Mouse (Mus musculus) forebrain, postnatal 0 days (tissue): ENCODE data around the gene Kmt5a. TPM values are rescaled to one million over a fixed set of nuclear protein-coding genes. Genes with fewer than 3 reads are reported as not detected.

Experiments used
- ATAC-seq: fragments of 200-750 bp; cut with Nextera tagmentation; 2 replicates; pipeline ENCODE4 v1.8.0; 2017; ENCODE audit warnings: mild to moderate bottlenecking, moderate library complexity
- DNase-seq: peaks from one replicate; pipeline ENCODE4 v3.0.0-alpha.2; 2015
- H3K27ac ChIP-seq: fragments of 300-500 bp; sonication (generic); 2 replicates; pipeline ENCODE4 v1.5.1; 2014; ENCODE audit warnings: low read depth, mild to moderate bottlenecking, antibody characterized with exemption, low read length, moderate library complexity, mixed read lengths
- H3K27me3 ChIP-seq: fragments of 300-500 bp; sonication (generic); 2 replicates; pipeline ENCODE4 v1.6.1; 2014; ENCODE audit warnings: mild to moderate bottlenecking, low read length, mixed read lengths; ENCODE audit not compliant: insufficient read depth
- H3K36me3 ChIP-seq: fragments of 300-500 bp; sonication (generic); 2 replicates; pipeline ENCODE4 v1.6.1; 2014; ENCODE audit warnings: mild to moderate bottlenecking, moderate library complexity; ENCODE audit not compliant: insufficient read depth
- H3K4me1 ChIP-seq: fragments of 300-500 bp; sonication (generic); 2 replicates; pipeline ENCODE4 v1.6.1; 2014; ENCODE audit warnings: antibody characterized with exemption; ENCODE audit not compliant: insufficient read depth
- H3K4me2 ChIP-seq: fragments of 300-500 bp; sonication (generic); 2 replicates; pipeline ENCODE4 v1.6.1; 2014; ENCODE audit warnings: low read depth, mild to moderate bottlenecking, moderate library complexity
- H3K4me3 ChIP-seq: fragments of 300-500 bp; sonication (generic); 2 replicates; pipeline ENCODE4 v1.5.1; 2014; ENCODE audit warnings: low read depth, low read length, mixed read lengths
- H3K9ac ChIP-seq: fragments of 300-500 bp; sonication (generic); 2 replicates; pipeline ENCODE4 v1.6.1; 2014; ENCODE audit warnings: mild to moderate bottlenecking
- H3K9me3 ChIP-seq: fragments of 300-500 bp; sonication (generic); 2 replicates; pipeline ENCODE4 v1.6.1; 2016; ENCODE audit warnings: low read length
- CTCF ChIP-seq: sonication (generic); IDR thresholded peaks from 2 replicates; pipeline ENCODE4 v1.5.1; 2016; ENCODE audit warnings: antibody characterized with exemption, control low read depth, low read depth
- WGBS: fragments of 180-500 bp; shearing (Covaris S2); extraction: QIAGEN DNeasy Blood & Tissue Kit; methylation state at CpG from one replicate; pipeline ENCODE4 v1.1.7; 2014; 5-methylcytosine and 5-hydroxymethylcytosine counted together
- polyA plus RNA-seq: library from polyadenylated mRNA; unstranded; fragments of >200 nt; fragmentation: Nextera tagmentation; extraction: Ambion mirVana; gene quantifications from 2 replicates; pipeline ENCODE4 v1.2.1, GENCODE M21; 2015
- total RNA-seq: library from RNA; depleted of rRNA; stranded (reverse); fragments of >200 nt; gene quantifications from 2 replicates; pipeline ENCODE4 v1.2.3, GENCODE M21; 2014

Gene Kmt5a
- total and polyA plus RNA-seq, 2 experiments from 2014 or later, result 23.6 to 45.0 TPM

DNA sequence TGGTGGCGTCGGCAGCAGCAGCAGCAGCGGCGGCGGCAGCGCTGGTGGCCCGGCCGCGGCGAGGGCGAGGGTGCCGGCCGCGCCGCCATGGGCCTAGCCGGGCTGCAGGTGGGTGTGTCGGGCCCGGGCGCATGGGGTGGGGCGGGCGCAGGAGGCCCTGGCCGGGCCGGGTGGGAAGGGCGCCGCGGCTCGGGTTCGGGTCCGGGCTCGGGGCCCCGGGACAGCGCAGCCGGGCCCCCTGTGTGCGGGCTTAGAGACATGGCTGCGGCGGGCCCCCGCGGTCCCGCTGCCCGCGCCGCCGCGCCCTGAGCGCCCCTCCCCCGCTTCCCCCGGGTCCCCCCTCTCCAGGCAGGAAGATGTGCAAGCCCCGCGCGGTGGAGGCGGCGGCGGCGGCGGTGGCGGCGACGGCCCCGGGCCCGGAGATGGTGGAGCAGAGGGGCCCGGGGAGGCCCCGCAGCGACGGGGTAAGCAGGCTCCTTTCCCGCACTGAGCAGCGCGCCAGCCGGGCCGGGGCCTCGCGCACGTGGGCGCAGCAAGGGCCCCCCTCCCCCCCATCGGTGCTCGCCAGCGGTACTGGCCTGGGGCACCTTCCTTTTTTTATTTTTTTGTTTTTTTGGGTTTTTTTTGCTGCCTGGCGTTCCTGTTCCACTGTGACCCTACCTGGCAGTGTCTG, 6.0 kb downstream of the Kmt5a start:
- no peak for TF ChIP-seq CTCF
- Histone ChIP-seq H3K4me3 (peak overlapping the region; percentile 89), H3K27me3 (no peaks in the 10 kb centered on the region), H3K4me1 (peaks cover 15% of the 10 kb centered on the region), H3K4me2 (peak overlapping the region; percentile 92), H3K9me3 (no peaks in the 10 kb centered on the region), H3K27ac (peak overlapping the region; percentile 78), H3K9ac (peak overlapping the region; percentile 86), H3K36me3 (peaks cover 33% of the 10 kb centered on the region)
- ATAC-seq, result peak; percentile 59
- DNase-seq, result no peak
- 2% methylated on average over 43 of the region's 77 CpGs for WGBS

DNA sequence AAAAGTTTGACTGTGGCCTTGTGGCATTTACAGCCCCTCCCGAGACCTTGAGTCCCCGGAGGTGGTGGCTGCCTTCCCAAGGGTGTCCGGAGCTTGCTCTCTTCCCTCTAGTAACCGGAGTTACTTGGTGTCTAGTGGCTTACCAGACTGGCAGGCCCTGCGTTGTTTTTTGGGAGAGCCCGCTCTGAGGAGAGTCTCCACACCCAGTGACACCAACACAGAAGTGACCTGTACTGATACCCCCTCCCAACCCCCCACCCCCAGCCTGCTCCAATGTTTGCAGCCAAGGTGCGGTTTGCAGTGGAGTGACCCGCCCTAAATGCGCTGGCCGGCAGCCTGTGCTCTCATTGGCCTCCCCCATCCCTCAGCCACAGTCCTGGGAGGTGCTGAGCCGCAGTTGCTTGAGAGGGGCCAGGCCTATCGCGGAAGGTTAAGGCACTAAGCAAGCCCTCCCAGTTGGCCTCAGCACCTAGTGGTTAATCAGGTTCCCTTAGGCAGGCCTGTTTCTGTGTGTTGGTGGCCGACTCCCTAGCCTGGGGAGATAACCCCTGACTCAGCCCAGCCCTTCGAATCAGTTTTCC, 6.7 kb downstream of the Kmt5a start:
- H3K4me2 ChIP-seq, result peak overlapping the region; percentile 92
- peaks cover 12% of the 10 kb centered on the region; the same call in 1 of the 2 replicates for H3K4me1 ChIP-seq
- no peak for TF ChIP-seq CTCF
- DNase-seq (no peak), ATAC-seq (no peak)
- no peaks in the 10 kb centered on the region for H3K9me3 ChIP-seq
- H3K27ac ChIP-seq, result no peak overlapping the region
- no peaks in the 10 kb centered on the region for H3K27me3 ChIP-seq
- H3K4me3 ChIP-seq, result peak overlapping the region; percentile 89
- peak overlapping the region; percentile 86 for H3K9ac ChIP-seq
- peaks cover 40% of the 10 kb centered on the region for H3K36me3 ChIP-seq
- WGBS, result 4% methylated on average over 15 of the region's 15 CpGs

DNA sequence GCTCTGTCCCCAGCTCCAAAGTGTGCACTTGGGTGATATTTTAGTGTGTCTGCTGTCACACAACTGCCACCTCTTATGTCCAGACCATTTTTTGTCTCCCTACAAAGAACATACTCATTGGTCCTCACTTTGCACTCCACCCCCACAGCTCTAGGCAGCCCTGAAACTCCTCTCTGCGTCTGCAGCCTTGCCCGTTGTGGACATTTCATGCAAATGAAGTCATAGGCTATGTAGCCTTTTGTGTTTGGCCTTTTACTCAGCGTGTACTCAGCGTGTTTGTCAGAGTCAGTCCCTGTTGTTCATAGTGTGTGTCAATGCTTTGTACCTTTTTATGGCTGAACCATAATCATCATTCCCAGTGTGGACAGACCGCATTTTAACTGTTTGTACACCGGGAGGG, 9.8 kb downstream of the Kmt5a start:
- Histone ChIP-seq H3K36me3 (peaks cover 62% of the 10 kb centered on the region), H3K27ac (no peak overlapping the region), H3K27me3 (no peaks in the 10 kb centered on the region), H3K9ac (peak overlapping the region; percentile 14; the same call in 1 of the 2 replicates), H3K4me3 (no peak overlapping the region), H3K4me1 (peaks cover 12% of the 10 kb centered on the region; the same call in 1 of the 2 replicates), H3K9me3 (no peaks in the 10 kb centered on the region), H3K4me2 (no peak overlapping the region)
- no peak for TF ChIP-seq CTCF
- no peak for ATAC-seq
- 63% methylated on average over 6 of the region's 6 CpGs for WGBS
- no peak for DNase-seq

DNA sequence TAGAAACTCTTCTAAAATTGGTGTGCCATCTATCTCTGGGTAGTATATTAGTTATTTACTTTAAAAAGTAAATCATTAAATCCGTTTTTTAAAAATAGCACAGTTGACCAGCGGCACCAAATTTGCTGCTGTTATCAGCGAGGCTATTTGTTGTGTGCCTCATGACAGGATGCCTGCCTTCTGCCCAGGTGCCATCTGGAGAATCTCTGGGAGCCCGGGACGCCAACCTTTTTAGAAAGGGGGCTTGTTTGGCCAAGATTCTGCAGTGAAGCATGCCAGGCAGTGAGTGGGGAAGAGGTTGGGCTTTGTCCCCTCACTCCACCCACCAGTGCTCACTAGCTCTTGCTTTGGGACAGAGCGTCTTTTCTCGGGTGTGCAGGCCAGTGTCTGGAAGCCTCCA, 10.3 kb downstream of the Kmt5a start:
- H3K9me3 ChIP-seq, result no peaks in the 10 kb centered on the region
- DNase-seq (no peak), ATAC-seq (no peak)
- TF ChIP-seq CTCF, result no peak
- H3K27ac ChIP-seq, result no peak overlapping the region
- H3K4me2 ChIP-seq, result no peak overlapping the region
- WGBS, result 79% methylated on average over 7 of the region's 7 CpGs
- H3K36me3 ChIP-seq, result peaks cover 67% of the 10 kb centered on the region
- 0 out of 2 replicates have a peak, but pooled peaks cover 7% of the 10 kb centered on the region for H3K4me1 ChIP-seq
- no peak overlapping the region for H3K9ac ChIP-seq
- H3K27me3 ChIP-seq, result no peaks in the 10 kb centered on the region
- no peak overlapping the region for H3K4me3 ChIP-seq

DNA sequence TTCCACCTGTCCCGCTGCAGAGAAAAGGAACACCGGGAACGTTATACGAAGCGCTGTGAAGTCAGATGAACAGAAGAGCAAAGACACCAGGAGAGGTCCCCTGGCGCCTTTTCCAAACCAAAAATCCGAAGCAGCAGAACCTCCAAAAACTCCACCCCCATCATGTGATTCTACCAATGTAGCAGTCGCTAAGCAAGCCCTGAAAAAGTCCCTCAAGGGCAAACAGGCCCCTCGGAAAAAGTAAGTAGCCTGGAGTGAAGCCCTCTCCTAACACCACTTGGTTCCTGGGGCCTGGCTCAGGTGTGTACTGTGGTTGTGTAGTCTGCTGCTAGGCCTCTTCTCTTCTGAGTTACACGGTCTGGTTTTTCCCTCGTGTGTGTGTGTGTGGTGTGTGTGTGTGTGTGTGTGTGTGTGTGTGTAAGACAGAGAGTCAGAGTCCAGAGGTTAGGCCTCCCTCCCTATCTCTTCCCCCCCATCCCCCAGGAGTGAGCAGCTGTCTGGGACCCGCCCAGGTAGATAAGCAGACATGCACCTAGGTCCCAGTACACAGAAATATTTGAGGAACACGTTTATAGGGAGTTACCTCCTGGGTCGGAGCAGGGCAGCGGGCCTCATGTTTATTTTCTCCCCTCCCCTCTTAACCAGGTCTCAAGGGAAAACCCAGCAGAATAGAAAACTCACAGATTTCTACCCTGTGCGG, 11.1 kb downstream of the Kmt5a start:
- ATAC-seq (no peak), DNase-seq (no peak)
- H3K4me1 ChIP-seq, result 0 out of 2 replicates have a peak, but pooled peaks cover 7% of the 10 kb centered on the region
- H3K9ac ChIP-seq, result no peak overlapping the region
- H3K4me3 ChIP-seq, result no peak overlapping the region
- H3K27ac ChIP-seq, result no peak overlapping the region
- no peak overlapping the region for H3K4me2 ChIP-seq
- 89% methylated on average over 16 of the region's 16 CpGs for WGBS
- TF ChIP-seq CTCF, result no peak
- no peaks in the 10 kb centered on the region for H3K9me3 ChIP-seq
- H3K36me3 ChIP-seq, result peaks cover 74% of the 10 kb centered on the region
- no peaks in the 10 kb centered on the region for H3K27me3 ChIP-seq

DNA sequence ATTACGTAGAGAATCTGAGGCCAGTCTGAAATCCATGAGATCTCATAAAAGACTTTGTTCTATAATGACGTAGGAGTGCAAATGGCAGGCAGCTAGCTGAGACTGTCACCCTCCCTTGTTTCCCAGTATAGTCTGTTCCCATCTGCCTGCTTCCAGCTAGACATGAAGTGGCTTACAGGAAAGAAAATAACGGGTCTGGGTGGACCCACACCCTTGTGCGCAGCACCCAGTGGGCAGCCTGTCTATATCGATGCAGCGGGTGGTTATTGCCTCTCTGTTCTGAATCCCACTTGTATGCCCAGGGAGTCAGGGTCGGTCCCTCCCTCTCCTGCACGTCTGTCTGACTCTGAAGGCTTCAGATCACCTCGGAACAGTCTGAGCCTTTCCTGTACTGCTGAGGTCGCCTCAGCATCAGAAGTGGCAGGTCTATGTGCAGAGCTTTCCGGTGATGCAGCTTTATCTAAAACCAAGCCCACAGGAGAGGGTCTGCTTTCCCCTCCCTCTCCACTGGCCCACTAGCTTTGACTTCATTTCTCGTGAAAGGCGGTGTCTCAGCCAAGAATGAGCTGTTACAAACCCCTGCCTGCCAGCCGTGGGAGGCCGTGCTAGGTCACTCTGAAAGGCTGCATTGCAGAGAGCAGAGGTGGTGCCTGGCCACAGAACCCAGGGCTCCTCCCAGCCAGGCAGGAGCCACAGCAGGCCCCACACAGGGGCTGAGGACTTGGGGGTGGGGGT, 12.9 kb downstream of the Kmt5a start:
- no peak overlapping the region for H3K4me2 ChIP-seq
- TF ChIP-seq CTCF, result no peak
- peaks cover 86% of the 10 kb centered on the region for H3K36me3 ChIP-seq
- H3K9me3 ChIP-seq, result no peaks in the 10 kb centered on the region
- H3K27me3 ChIP-seq, result no peaks in the 10 kb centered on the region
- ATAC-seq (0 out of 2 replicates have a peak, but pooled peaks have one; percentile 10), DNase-seq (no peak)
- H3K4me1 ChIP-seq, result no peaks in the 10 kb centered on the region
- H3K27ac ChIP-seq, result peak overlapping the region; percentile 76
- H3K9ac ChIP-seq, result no peak overlapping the region; the same call in 1 of the 2 replicates
- H3K4me3 ChIP-seq, result no peak overlapping the region
- 72% methylated on average over 15 of the region's 15 CpGs for WGBS
